Mouse (Mus musculus) telencephalon, adult 2 months (tissue): ENCODE measurements around the gene Mier1.
A peak's percentile ranks its signal among the peaks of the same experiment; 100 is the strongest.

Source experiments
- DNase-seq: peaks from one replicate; pipeline ENCODE4 v3.0.0-alpha.2; 2011; ENCODE audit warnings: low read depth, low spot score

Mier1 gene

DNA sequence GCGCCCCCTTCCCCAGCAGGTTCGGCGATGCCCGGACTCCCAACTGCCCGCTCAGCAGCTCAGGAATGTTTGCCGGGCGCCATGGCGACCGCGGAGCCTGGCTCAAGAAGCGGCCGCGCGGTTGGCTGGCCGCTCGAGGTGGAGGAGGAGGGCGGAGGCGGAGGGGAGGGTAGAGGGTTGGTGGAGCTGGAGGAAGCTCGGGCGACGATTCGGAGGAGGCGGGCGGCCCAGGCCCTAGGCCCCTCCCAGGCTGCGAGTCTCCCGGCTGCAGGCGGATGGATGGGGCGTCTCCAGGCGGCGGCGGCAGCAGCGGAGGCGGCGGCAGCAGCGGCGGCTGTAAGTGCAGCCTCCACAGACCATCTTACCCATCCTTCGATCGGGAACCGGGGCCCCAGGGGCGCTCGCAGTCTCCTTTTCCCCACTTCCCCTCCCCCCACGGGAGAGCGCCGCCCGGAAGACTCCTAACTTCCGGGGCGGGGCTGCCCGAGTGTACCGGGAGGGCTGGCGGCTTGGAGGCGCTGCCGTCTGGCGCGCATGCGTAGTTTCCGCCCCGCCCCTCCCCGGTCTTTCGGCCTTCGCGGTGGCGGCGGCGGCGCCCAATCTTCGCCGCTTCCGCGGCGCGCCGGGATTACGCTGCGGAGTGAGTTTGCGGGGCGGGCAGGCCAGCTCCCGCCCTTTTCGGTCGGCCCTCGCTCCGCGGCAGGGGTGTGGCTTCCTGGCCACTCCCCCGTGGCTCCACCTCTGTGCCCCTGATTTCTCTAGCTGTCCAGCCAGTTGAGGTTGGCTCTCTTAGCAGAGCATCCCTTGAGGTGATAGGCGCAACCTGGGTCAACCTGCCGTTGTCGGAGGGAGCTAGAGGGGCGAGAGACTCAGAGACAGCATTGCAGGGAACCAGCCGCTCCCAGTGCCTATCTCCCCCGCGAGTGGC lies at the start of gene Mier1, which contains the start of gene Wdr78:
TSS of gene Mier1 (plus strand) at position 207 of the 928 bp plus-strand sequence.
TSS of gene Wdr78 (minus strand) at position 372 of the 928 bp plus-strand sequence.
- DNase-seq = peak; percentile 93

DNA sequence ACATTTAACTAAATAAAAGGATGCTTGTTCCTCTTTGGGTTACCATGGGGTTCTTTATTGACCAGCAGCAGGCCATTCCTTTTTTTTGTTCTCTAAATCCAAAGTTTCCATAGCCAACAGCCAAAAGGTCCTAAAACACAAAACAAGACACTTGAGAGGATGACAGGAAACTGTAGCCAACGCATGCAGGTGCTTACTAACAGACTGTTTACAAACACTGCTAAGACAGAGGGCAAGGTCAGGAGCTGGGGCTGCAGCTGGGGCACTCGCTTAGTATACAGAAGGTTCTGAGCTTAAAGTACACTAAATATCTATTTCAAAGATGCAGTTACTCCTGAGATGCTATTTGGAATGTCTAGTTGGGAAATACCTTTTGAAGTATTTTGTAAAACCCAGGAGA lies 49.8 kb upstream of the Mier1 start:
- no peak for DNase-seq

DNA sequence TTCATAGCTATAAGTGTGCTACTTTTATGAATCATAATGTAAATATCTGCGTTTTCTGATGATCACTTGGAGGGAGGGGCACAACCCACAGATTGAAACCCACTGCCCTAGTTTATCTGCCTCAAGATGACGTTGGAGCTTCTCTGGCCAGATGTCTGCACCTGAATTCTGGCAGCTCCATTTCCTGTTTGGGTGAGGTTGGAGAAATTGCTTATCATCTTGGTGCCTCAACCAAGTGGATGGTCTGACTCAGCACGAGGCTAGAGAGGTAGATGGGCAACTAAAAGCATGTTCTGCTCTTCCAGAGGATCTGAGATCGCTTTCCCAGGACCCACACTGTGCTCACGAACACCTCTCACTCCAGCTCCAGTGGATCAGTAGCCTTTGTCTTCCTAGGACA lies 49.2 kb upstream of the Mier1 start:
- DNase-seq = no peak

DNA sequence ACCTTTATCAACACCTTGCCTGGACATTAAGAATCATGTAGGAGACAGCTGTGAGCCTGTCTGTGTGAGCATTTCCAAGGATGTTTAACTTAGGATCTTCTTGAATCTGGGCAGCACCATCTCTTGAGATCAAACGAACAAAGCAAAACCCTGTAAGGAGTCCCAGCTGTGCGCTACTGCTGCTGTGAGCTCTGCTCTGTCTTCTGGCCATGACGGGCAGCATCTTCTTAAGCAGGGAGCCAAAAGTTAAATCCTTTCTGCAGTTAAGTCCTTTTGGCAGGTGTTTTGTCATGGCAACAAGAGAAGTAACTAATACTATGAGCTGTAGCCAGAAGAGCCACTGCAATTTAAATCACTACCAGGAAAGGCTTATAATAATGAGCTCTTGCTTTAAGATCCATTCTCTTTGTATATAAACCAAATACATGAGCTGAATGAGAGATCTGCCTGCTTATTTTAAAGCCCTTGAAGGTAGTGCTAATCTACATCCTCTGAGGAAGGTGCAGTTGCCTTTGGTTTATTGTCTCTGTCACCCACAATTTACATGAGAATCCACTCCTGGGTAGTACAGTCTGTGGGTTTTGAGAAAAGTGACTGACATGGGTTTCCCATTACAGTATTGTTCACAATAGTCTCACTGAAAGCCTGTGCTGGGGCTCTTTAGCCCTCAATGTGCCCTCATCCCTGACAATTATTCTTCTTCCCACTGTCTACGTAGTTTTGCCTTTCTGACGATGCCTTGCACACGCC lies 46.1 kb upstream of the Mier1 start:
- no peak for DNase-seq

DNA sequence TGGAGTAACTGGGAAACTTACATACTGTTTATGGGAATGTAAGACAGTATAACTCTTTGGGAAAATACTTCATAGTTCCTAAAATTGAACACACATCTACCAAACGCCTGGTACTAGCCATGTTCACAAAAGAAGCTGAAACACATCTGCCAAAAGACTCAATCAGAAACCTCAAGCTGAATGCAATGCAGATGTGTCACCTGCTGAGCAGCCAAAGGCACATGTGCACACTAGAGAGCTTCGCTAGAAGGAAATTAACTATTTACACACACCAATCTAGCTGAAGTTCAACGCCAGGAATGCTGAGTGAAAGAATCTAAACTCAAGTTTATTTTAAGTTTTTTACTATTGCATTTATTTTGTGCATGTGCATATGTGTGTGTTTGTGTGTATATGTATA lies 43.6 kb upstream of the Mier1 start:
- DNase-seq = no peak

DNA sequence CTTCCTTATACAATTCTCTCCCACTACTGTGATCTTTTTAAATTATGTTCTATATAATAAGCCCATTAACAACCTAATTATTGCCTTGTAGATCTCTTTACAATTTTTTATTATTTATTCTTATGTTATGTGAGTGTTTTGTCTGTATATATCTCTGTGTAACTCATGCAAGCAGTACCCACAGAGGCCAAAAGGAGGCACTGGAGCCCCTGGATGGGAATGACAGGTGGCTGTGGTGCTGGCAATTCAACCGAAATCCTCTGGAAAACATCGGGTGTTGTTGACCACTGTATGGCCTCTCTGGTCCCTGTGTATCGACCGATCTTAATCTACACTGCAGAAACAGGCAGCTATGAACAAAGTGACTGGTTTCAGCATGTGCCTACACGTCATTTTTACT lies 29.0 kb upstream of the Mier1 start:
- no peak for DNase-seq

DNA sequence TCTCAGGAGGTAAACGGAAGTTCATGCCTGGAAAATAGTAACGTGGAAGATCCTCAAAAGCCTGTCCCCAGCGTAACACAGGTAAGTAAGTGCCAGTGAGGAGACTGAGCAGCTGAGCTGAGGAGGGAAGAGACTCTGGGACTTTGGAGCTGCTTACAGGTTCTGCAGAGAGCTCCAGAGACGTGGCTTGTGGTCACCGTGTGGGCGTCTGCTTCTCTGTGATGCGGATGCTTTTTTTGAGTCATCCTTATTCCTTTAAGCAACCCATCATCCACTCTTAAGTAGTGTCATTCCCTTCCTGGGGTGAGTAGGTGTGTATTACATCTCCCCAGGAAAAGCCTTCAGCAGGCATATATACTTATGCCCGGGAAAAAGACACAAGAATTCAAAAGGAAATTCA lies 18.3 kb upstream of the Mier1 start:
- DNase-seq = no peak

DNA sequence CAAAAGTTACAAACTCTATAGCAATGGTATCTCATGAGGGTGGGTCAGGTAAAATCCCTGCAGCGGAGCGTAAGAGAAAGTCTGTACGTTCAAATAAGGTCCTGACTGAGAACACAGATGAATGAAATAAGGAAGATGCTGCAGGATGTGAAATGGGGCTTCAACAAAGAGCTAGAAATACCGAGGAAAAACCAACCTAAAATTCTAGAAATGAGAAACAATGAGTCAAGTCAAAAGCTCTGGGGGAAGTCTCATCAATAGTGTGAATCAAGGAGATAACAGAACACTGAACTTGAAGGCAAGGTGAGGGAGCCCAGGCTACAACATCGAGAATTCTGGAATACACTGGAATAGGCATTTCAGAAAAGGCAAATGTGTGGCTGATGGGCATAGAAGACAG lies 15.7 kb upstream of the Mier1 start:
- DNase-seq = no peak

DNA sequence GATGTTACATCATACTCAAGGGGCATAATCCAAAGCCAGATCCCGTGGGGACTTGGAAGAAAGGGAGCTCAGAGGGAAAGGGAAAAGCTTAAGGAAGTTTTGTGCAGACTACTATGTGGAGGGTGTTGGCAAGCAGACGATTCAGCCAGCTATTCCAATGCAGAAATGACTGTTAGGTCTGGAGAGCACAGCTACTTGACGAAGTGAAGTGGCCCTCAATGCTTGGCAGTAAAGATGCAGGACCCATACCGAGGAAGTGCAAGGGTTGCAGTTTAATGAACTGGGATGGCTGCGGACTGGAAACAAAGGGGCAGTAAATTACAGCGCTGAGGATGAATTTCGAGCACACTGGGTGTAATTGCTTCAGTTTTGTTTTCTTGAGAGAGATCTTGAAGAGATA lies 1.5 kb upstream of the Mier1 start:
- no peak for DNase-seq

DNA sequence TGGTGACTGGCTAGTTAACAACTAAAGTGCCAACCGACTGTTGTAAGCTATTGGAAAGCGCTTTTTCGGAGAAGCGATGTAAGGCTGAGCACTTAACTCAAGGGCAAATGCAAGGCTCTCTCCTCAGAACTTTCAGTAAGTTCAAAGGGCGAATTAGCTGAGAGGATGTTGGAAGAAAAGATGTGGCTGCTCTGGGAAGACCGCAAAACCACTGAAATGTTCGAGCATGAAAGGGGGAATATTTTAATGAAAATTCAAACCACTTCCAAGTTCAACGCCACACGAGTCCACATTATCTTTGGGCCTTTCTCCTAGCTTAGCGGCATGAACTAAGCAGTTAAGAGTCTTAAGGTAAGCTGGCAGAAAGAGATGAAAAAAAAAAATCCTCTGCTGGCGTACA lies 788 bp upstream of the Mier1 start:
- no peak for DNase-seq

DNA sequence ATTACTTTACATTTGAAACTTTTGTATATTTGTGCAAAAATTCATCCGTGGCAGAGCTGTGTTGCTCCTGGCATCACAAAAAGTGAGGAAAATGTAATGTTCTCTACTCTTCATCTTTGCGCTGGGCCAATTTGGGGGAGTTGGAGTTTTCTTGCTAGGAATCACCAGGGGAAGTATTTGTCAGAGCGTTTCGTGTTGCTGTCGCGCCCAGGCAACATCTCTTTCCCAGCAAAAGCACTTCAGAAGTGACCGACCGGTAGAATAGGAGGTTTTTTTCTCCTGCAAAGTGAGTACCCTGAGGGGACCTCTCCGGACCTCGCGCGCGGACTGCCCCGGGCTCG lies 4.7 kb downstream of the Mier1 start:
- no peak for DNase-seq

DNA sequence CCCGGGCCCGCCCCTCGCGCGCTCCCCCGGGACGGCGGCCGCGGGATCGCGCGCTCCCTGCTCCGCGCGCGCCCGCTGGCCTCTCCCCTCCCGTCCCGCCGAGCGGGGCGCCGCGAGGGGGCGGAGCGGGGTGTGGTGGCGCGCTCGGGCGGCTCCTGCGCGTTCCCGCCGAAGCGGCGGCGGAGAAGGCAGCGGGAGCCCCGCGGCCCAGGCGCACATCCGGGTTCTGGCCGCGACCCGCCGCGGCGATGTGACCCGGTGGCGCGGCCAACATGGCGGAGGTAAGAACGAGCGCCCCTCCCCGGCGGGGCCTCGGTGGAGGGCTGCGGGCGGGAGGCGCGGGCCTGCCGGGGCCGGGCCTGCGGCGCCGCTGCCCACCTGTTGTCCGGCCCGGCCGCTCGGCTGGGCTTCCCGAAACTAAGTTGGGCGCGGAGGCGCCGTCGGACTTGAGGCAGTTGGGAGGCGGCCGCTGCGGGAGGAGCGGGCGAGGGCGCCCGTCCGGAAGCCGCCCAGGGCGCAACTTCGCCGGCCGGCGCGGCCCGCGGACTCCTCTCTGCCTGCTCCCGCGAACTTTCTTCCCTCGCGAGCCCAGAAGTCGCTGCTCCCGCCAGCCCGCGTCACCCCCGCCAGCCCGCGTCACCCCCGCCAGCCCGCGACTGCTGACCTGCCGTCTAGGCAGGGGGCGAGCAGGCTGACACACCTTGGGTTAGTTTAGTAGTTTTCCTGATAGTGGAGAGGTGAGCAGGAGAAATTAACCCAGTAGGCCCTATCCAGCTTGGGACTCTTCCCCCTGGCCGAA lies 5.2 kb downstream of the Mier1 start:
- no peak for DNase-seq

DNA sequence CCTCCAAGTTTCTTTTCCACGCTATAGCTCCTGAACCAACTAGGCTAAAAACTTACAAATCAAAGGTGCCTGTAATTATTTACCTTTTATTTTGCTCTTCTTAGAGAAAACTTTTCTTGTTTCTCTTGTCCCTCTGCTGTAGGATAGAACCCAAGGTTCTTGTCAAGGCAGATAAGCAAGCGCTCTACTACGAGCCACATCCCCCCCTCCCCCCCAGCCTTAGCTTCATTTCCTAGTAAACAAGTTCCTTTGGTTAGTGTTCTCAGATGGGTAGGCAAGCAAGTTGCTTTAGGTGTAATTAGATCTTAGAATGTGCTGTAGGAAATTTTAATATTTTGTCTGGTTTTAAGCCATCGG lies 5.8 kb downstream of the Mier1 start:
- no peak for DNase-seq

DNA sequence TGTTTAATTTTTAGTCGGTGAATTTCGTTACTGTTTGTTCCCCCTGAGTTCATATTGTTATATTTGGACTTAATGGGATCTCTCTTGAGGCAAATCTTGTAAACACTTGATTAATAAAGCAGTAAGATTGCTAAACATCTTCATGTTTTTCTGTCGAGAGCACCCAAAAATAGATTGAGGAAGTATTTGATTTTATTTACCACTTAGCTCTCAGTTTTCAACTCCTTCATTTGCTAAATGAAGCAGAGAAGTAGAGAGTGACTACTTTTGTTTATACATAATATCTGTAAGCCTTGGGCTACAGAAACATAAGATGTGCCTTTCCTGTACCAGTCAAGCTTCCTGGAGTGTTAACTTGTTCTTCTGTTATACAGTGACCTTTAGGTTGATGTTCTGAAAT lies 6.2 kb downstream of the Mier1 start:
- DNase-seq = no peak

DNA sequence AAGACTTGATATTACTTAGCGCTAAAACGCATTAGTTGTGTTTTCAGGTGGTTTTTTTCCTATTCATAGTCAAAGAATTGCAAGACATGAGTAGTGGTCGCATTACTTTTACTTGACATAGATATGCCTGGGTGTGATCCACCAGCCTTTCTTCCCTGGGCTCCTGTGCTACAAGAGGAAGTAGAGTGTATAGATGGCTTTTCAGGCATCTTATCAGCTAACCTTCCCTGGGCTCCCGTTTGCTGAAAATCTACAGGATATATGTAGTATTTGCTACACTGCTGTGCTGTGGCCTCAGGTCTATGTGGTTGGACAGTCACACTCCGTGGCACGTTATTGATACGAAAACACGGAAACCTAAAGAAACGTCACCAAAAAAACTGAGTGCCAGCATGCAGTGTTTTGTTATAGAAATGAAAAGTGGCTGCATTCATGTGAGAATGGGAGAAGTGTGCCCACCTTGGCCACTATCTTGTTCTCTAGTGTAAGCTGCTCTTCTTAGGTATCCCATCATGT lies 6.7 kb downstream of the Mier1 start:
- DNase-seq = no peak

DNA sequence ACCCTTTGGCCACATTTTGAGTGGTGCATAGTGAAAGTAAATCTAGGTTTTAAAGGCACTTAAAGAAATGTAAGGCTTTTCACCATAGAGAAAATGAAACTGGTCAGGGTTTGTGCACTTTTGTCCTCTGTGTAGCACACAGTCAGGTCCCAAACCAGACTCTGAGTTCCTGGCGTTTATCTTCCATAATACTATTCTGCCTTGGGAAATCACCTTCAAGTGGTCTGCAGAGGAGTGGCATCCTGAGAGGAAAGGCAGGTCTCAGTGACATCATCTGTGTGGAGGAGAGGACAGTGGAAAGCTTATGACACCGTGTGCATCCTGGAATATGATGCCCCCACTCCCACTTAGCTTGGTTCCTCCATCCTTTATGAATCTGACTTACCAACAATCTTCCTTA lies 8.9 kb downstream of the Mier1 start:
- DNase-seq = no peak

DNA sequence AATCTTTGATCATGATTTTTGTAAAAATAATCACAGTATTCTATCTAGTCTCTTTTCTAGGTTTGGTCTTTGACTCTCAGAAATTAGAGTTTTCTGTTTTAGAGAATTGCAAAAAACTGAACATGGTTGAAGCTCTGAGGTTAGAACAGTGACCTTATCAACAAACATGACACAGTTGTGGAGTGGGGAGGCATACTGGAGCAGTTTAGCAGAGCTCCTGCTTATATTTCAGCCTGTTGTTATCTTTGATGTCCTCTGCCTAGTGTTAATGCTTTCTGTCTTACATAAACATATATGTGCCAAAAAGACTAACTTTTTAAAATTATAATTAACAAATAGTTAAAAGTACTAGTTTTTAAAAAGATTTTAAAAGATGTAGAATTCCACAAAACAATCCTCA lies 9.4 kb downstream of the Mier1 start:
- no peak for DNase-seq

DNA sequence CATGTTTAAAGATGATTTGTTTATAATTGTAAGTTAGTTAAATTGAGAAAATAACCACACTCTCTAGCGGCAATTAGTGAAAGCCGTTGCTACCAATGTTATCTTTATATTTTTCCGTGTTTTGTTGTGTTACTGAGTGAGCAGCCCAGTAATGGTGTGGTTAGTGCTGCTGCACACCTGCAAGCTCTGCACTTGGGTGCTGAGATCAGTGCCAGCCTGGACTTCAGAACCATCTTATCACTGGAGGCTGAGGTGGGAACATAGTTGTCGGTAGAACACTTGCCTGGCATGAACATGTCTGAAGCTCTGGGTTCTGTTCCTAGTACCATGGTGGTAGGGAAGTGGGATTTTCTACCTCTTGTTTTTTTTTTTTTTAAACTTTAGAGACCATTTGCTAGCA lies 12.3 kb downstream of the Mier1 start:
- DNase-seq = no peak

DNA sequence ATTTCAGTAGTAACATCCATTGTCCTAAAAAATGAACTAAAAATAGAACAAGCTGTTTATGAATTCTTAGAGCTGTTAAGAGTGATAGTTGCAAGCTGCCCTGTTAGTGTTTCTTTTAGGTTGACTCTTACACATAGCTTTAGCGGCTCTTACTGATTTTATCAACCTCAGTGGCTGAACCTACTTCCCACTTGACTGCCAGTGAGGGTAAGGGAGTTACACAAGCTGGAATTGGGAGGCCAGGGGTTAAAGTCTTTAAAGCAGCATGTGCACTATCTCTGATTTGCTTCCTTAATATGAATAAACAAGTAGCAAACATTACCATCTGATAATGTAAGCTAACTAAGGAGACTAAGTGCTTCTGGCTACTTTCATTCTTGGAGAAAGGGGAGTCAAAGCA lies 22.8 kb downstream of the Mier1 start:
- DNase-seq = no peak

DNA sequence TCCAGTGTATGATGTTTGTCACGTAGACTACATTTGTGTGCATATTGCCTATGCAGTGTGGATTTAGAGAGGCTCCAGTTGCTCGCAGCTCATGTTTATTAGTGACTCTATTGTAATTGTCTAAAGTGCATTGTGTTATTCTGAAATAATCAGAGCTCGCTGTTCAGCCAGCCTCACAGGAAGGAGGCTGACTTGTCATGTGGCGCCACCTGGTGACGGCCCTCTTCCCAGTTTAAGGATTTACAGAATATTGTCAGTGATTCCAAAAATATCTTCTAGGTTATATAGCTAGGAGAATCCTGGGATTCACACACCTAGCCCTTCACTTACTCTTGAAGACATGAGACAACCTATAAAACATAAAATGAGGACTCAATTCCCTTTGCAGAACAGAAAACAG lies 32.1 kb downstream of the Mier1 start:
- peak; percentile 47 for DNase-seq

DNA sequence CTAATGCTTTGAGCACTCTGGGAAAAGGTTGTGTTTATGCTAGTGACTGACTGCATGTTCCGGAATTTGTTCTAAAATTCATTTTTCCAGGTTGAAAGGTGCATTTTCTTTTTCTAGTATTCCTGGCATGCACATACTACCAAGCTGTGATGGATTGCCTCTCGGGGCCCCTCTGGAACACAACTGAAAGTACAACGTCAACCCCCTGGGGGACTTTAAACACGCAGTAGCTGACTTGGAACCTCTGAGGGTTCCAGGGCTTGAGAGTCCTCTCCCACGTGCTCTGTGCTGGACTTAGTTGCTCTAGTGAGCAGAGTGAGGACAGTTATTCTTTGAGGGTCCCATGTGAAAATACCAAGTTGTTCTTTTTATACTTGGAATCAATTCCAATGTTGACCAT lies 37.8 kb downstream of the Mier1 start:
- DNase-seq = no peak

DNA sequence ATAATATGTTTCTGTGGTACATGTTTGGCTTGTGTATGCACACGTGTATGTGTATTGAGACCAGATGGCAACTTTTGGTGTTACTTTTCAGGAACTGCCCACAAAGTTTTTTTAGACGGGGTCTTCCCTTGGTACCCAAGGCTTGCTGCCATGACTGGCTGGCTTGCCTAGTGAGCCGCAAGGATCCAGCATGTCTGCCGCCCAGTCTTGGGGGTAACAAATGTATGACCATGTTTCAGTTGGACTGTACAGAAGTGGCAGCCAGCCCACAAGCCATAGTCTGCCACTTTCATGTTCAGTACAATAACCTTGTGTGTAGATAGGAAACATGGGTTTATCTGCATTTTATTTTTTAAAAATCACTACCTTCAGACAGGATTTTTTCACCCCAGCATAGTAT lies 44.6 kb downstream of the Mier1 start:
- no peak for DNase-seq
